Comparison of ENCODE assay signal across 8 mouse cellular contexts in the genomic region with DNA sequence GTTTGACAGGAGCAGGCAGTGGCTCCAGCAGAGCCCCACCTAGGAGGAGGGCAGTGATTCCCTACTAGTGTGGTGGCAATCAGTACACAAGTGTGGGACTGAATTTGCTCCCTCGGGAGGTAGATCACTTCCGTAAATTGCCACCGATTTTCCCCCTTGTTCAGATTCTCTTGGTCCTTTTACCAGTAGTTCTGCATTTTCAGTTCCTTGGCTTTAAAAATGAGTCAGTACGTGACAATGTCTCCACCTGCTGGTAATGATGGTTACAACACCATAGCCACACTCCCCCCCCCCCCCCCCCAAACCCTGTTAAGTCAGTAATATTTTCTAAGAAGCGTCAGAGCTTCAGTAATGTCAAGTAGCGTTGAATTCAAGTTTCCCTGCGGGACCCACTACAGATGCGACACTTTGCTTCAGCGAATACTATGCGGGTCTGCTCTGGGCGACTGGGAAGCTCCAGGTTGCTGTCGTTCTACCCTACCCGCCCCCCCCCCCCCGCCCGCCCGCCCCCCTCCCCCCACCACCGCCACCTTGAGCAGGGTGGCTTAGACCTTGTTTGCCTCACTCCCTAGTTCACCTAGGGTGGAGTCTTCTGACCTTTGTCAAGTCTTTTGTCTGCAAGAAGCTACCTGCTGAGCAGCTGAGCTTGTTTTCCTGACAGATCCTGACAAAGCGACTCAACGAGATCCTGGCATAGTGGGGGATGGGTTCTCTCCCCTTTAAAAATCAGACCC. TPM values are rescaled to one million over a fixed set of nuclear protein-coding genes. Genes with fewer than 3 reads are reported as not detected.
DNase-seq lines count a peak whose midpoint lies in the region; ATAC-seq and TF ChIP-seq lines count a peak whose summit lies in the region.

No protein-coding gene starts in this region.

- TF ChIP-seq RAD21 in MEL (IDR thresholded peaks at IDR 0.05; ENCODE audit: low read depth, low read length) = peak; percentile 73

- no peak for TF ChIP-seq EP300 in MEL (IDR thresholded peaks at IDR 0.05; ENCODE audit: low read depth in 1 of 2, low read length in 2 of 2)
- TF ChIP-seq EP300 in liver, embryonic 14.5 days (IDR thresholded peaks at IDR 0.05; ENCODE audit: low read depth) = no peak

- peak; percentile 57 for DNase-seq in MEL (ENCODE audit: low read depth, low spot score)
- DNase-seq in brain, embryonic 18.5 days (ENCODE audit: low read depth, low spot score) = peak; percentile 56
- peak; percentile 61 for DNase-seq in forebrain, embryonic 10.5 days (ENCODE audit: extremely low spot score, low spot score)
- peak; percentile 54 to 74 for DNase-seq in heart, postnatal 10 days
- peak; percentile 53 to 65 for DNase-seq in kidney, postnatal 4 days
- DNase-seq in liver, embryonic 14.5 days (ENCODE audit: low read depth in 3 of 3, low spot score in 3 of 3) = peak; percentile 2 to 37 (median 16)
- DNase-seq in neural tube, embryonic 10.5 days (ENCODE audit: extremely low spot score, low spot score) = peak; percentile 70
- DNase-seq in thymus, adult 2 months = peak; percentile 38

- intact Hi-C loops in heart, postnatal 10 days (cut with DNase I) = loop anchor here (5.0 to 10.0 kb wide), 3 partner anchors 207 to 739 kb away; partner anchors contain the start of genes Gm28557, Gm49345 and Zfp729a

- 2% methylated on average over 13 of the region's 19 CpGs for WGBS in forebrain, embryonic 10.5 days
- 1% methylated on average over 17 of the region's 19 CpGs for WGBS in liver, embryonic 14.5 days (ENCODE audit: insufficient replicate concordance)
- WGBS in thymus, adult 2 months = 5% methylated on average over 18 of the region's 19 CpGs

- TF ChIP-seq POLR2A in MEL (IDR thresholded peaks at IDR 0.05; ENCODE audit: control insufficient read depth in 1 of 2, insufficient read depth in 1 of 2, low read depth in 1 of 2, low read length in 2 of 2, poor library complexity in 1 of 2) = no peak
- TF ChIP-seq POLR2A in thymus, adult 2 months (IDR thresholded peaks at IDR 0.05; ENCODE audit: control insufficient read depth, extremely low read depth, insufficient read depth, low read length, poor library complexity) = no peak

- H3K36me3 ChIP-seq in MEL (ENCODE audit: control insufficient read depth in 1 of 2, insufficient read depth in 2 of 2, low read length in 2 of 2) = no peaks in the 10 kb centered on the region
- H3K36me3 ChIP-seq in forebrain, embryonic 10.5 days (replicated peaks) = no peaks in the 10 kb centered on the region
- no peaks in the 10 kb centered on the region for H3K36me3 ChIP-seq in liver, embryonic 14.5 days (replicated peaks; ENCODE audit: control insufficient read depth, insufficient read depth, low read depth)
- no peaks in the 10 kb centered on the region for H3K36me3 ChIP-seq in thymus, adult 2 months (ENCODE audit: control insufficient read depth, insufficient read depth, low read length)

- H3K27me3 ChIP-seq in MEL (ENCODE audit: control insufficient read depth in 1 of 2, insufficient read depth in 2 of 2, low read length in 2 of 2) = no peaks in the 10 kb centered on the region
- H3K27me3 ChIP-seq in forebrain, embryonic 10.5 days (ENCODE audit: poor library complexity, severe bottlenecking) = no peaks in the 10 kb centered on the region
- no peaks in the 10 kb centered on the region for H3K27me3 ChIP-seq in liver, embryonic 14.5 days (ENCODE audit: control insufficient read depth, insufficient read depth, low read length)
- H3K27me3 ChIP-seq in thymus, adult 2 months (ENCODE audit: control insufficient read depth, insufficient read depth, low read length) = no peaks in the 10 kb centered on the region

- TF ChIP-seq CTCF in MEL (IDR thresholded peaks at IDR 0.05 in 2 of 3, conservative IDR thresholded peaks at IDR 0.05 in 1 of 3; ENCODE audit: control insufficient read depth in 1 of 3, insufficient read depth in 1 of 3, low read depth in 2 of 3, low read length in 3 of 3, poor library complexity in 1 of 3, severe bottlenecking in 1 of 3) = peak; percentile 26 to 58 (median 30); a peak in 4 of 6 replicates
- TF ChIP-seq CTCF in liver, embryonic 14.5 days (IDR thresholded peaks at IDR 0.05; ENCODE audit: low read depth) = peak; percentile 54
- TF ChIP-seq CTCF in thymus, adult 2 months (IDR thresholded peaks at IDR 0.05; ENCODE audit: borderline replicate concordance, control insufficient read depth, extremely low read depth, insufficient read depth, low read length, poor library complexity) = no peak

- no peaks in the 10 kb centered on the region for H3K79me2 ChIP-seq in MEL (ENCODE audit: control insufficient read depth, insufficient read depth, low read length, poor library complexity)

- H3K9ac ChIP-seq in MEL (ENCODE audit: control insufficient read depth, low read depth, low read length, poor library complexity, severe bottlenecking) = no peak overlapping the region
- no peak overlapping the region for H3K9ac ChIP-seq in liver, embryonic 14.5 days (replicated peaks)

- no peak overlapping the region for H3K27ac ChIP-seq in MEL (ENCODE audit: control insufficient read depth, low read depth, low read length)
- H3K27ac ChIP-seq in forebrain, embryonic 10.5 days = peak overlapping the region; percentile 80
- H3K27ac ChIP-seq in liver, embryonic 14.5 days = no peak overlapping the region
- no peak overlapping the region for H3K27ac ChIP-seq in thymus, adult 2 months (ENCODE audit: control insufficient read depth, insufficient read depth, low read length)

- H3K4me3 ChIP-seq in MEL (ENCODE audit: control insufficient read depth in 1 of 2, insufficient read depth in 1 of 2, low read depth in 2 of 2, low read length in 2 of 2) = peak overlapping the region in 1 of 2 experiments; percentile 15; a peak in 1 of 4 replicates
- H3K4me3 ChIP-seq in forebrain, embryonic 10.5 days = peak overlapping the region; percentile 50
- H3K4me3 ChIP-seq in liver, embryonic 14.5 days (ENCODE audit: insufficient read depth in 1 of 2, low read depth in 2 of 2, low read length in 2 of 2) = peak overlapping the region in 1 of 2 experiments; percentile 49; a peak in 2 of 4 replicates
- H3K4me3 ChIP-seq in thymus, adult 2 months (ENCODE audit: control insufficient read depth, insufficient read depth, low read length) = peak overlapping the region; percentile 21; the same call in 1 of the 2 replicates

- H3K4me1 ChIP-seq in MEL (ENCODE audit: control insufficient read depth in 1 of 2, insufficient read depth in 2 of 2, low read length in 2 of 2) = peaks cover 0 to 3% of the 10 kb centered on the region in 2 experiments; a peak in 1 of 4 replicates
- peaks cover 14% of the 10 kb centered on the region for H3K4me1 ChIP-seq in forebrain, embryonic 10.5 days
- H3K4me1 ChIP-seq in liver, embryonic 14.5 days (replicated peaks; ENCODE audit: control insufficient read depth in 2 of 2, insufficient read depth in 2 of 2, low read length in 1 of 2) = peaks cover 0 to 4% of the 10 kb centered on the region in 2 experiments; a peak in 2 of 4 replicates
- H3K4me1 ChIP-seq in thymus, adult 2 months (replicated peaks; ENCODE audit: control insufficient read depth, insufficient read depth, low read length) = no peaks in the 10 kb centered on the region

- peak overlapping the region; percentile 46 for H3K4me2 ChIP-seq in liver, embryonic 14.5 days (ENCODE audit: low read depth)

- no peak for ATAC-seq in liver, embryonic 14.5 days (ENCODE audit: insufficient read depth)

- H3K9me3 ChIP-seq in MEL (replicated peaks; ENCODE audit: insufficient read depth, low read length) = no peaks in the 10 kb centered on the region
- H3K9me3 ChIP-seq in forebrain, embryonic 10.5 days = no peaks in the 10 kb centered on the region
- H3K9me3 ChIP-seq in liver, embryonic 14.5 days (ENCODE audit: control insufficient read depth, low read length) = no peaks in the 10 kb centered on the region

TF ChIP-seq in MEL, 35 proteins besides CTCF, POLR2A, EP300 and RAD21:
- peak; percentile 68 for TF ChIP-seq SMC3 (IDR thresholded peaks at IDR 0.05; ENCODE audit: low read depth, low read length)
- no peak for TF ChIP-seq MAX (IDR thresholded peaks at IDR 0.05; ENCODE audit: low read length)
- TF ChIP-seq NRF1 (IDR thresholded peaks at IDR 0.05; ENCODE audit: insufficient read depth, low read depth, low read length, poor library complexity, severe bottlenecking) = no peak
- peak; percentile 34; the same call in 1 of the 2 replicates for TF ChIP-seq ZC3H11A (IDR thresholded peaks at IDR 0.05; ENCODE audit: low read depth, low read length)

RNA-seq across cellular contexts. Expression of gene Gm10037, which starts 13.4 kb away (rescaled TPM):
- not detected in 2 replicates for total RNA-seq in MEL (2012; rRNA removed)
- polyA plus RNA-seq in MEL (2012; ENCODE audit: insufficient read depth in 1 of 2, insufficient read length in 2 of 2, low read depth in 1 of 2, low replicate concordance in 2 of 2, missing spikeins in 1 of 2) = not detected
- polyA plus RNA-seq in forebrain, embryonic 10.5 days (2016; fragmentation: Nextera tagmentation; extraction: Ambion mirVana) = 2.5 and 2.7 TPM in 2 replicates
- total RNA-seq in heart, postnatal 10 days (2021) = under 1 TPM in 1 of 2 experiments, not detected in 1; 0.89 TPM
- polyA plus RNA-seq in liver, embryonic 14.5 days (2012; rRNA removed) = 0.26 and 0.31 TPM in 2 replicates
- 0.28 and 1.0 TPM in 2 replicates for polyA plus RNA-seq in liver, embryonic 14.5 days (2014; fragmentation: Nextera tagmentation; extraction: Ambion mirVana)
- 0.34 TPM in 1 of 2 replicates, not detected in the other for polyA plus RNA-seq in thymus, adult 2 months (2012; rRNA removed)

RNA-seq across cellular contexts. Expression of gene BC048507, which starts 18.8 kb away (rescaled TPM):
- not detected in 2 replicates for total RNA-seq in MEL (2012; rRNA removed)
- not detected for polyA plus RNA-seq in MEL (2012; ENCODE audit: insufficient read depth in 1 of 2, insufficient read length in 2 of 2, low read depth in 1 of 2, low replicate concordance in 2 of 2, missing spikeins in 1 of 2)
- not detected in 2 replicates for polyA plus RNA-seq in forebrain, embryonic 10.5 days (2016; fragmentation: Nextera tagmentation; extraction: Ambion mirVana)
- not detected for total RNA-seq in heart, postnatal 10 days (2021)
- polyA plus RNA-seq in liver, embryonic 14.5 days (2012; rRNA removed) = not detected in 2 replicates
- polyA plus RNA-seq in liver, embryonic 14.5 days (2014; fragmentation: Nextera tagmentation; extraction: Ambion mirVana) = not detected in 2 replicates
- not detected in 2 replicates for polyA plus RNA-seq in thymus, adult 2 months (2012; rRNA removed)

RNA-seq across cellular contexts. Expression of gene Zfp273, which starts 30.7 kb away (rescaled TPM):
- 0.39 and 0.58 TPM in 2 replicates for total RNA-seq in MEL (2012; rRNA removed)
- under 1 TPM in 1 of 2 experiments, not detected in 1; 0.77 TPM for polyA plus RNA-seq in MEL (2012; ENCODE audit: insufficient read depth in 1 of 2, insufficient read length in 2 of 2, low read depth in 1 of 2, low replicate concordance in 2 of 2, missing spikeins in 1 of 2)
- polyA plus RNA-seq in forebrain, embryonic 10.5 days (2016; fragmentation: Nextera tagmentation; extraction: Ambion mirVana) = 6.0 and 7.8 TPM in 2 replicates
- total RNA-seq in heart, postnatal 10 days (2021) = 1 to 10 TPM; 1.9 to 2.8 TPM
- 0.31 and 0.63 TPM in 2 replicates for polyA plus RNA-seq in liver, embryonic 14.5 days (2012; rRNA removed)
- 0.89 and 0.91 TPM in 2 replicates for polyA plus RNA-seq in liver, embryonic 14.5 days (2014; fragmentation: Nextera tagmentation; extraction: Ambion mirVana)
- 0.90 and 1.2 TPM in 2 replicates for polyA plus RNA-seq in thymus, adult 2 months (2012; rRNA removed)

Comparison
In these comparisons a context has a peak if more than half of its experiments do, and no peak if none do; other contexts are left out.
1. DNase-seq: peak in every context shown above with its lines; median percentile 70 in neural tube, embryonic 10.5 days; 64 in heart, postnatal 10 days; 61 in forebrain, embryonic 10.5 days; 59 in kidney, postnatal 4 days; 57 in MEL; 56 in brain, embryonic 18.5 days; 38 in thymus, adult 2 months; 16 in liver, embryonic 14.5 days.